Mouse (Mus musculus) heart, embryonic 10.5 days (tissue): ENCODE measurements around the gene Mylk. TPM values are rescaled to one million over a fixed set of nuclear protein-coding genes. Genes with fewer than 3 reads are reported as not detected.

Experiments
- DNase-seq: peaks from one replicate; pipeline ENCODE4 v3.0.0-alpha.2; 2017; ENCODE audit warnings: low spot score
- H3K27ac ChIP-seq: fragments of 300-500 bp; sonication (generic); 2 replicates; pipeline ENCODE4 v1.5.1; 2016; ENCODE audit warnings: mild to moderate bottlenecking
- H3K27me3 ChIP-seq: fragments of 300-500 bp; sonication (generic); 2 replicates; pipeline ENCODE4 v1.6.1; 2016; ENCODE audit warnings: mild to moderate bottlenecking; ENCODE audit not compliant: poor library complexity, insufficient read depth, severe bottlenecking
- H3K36me3 ChIP-seq: fragments of 300-500 bp; sonication (generic); 2 replicates; pipeline ENCODE4 v1.6.1; 2016; ENCODE audit warnings: mild to moderate bottlenecking, moderate library complexity
- H3K4me1 ChIP-seq: fragments of 300-500 bp; sonication (generic); 2 replicates; pipeline ENCODE4 v1.6.1; 2016; ENCODE audit warnings: mild to moderate bottlenecking
- H3K4me3 ChIP-seq: fragments of 300-500 bp; sonication (generic); 2 replicates; pipeline ENCODE4 v1.5.1; 2016; ENCODE audit warnings: mild to moderate bottlenecking, moderate library complexity
- H3K9me3 ChIP-seq: fragments of 300-500 bp; sonication (generic); 2 replicates; pipeline ENCODE4 v1.6.1; 2016; ENCODE audit warnings: mild to moderate bottlenecking, moderate library complexity
- WGBS: fragments of 180-500 bp; shearing (Covaris S2); methylation state at CpG from one replicate; pipeline ENCODE4 v1.1.7; 2016; 5-methylcytosine and 5-hydroxymethylcytosine counted together
- polyA plus RNA-seq: library from polyadenylated mRNA; unstranded; fragments of >200 nt; fragmentation: Nextera tagmentation; extraction: Ambion mirVana; gene quantifications from 2 replicates; pipeline ENCODE4 v1.2.1, GENCODE M21; 2016

The Mylk gene
- polyA plus RNA-seq, 1 experiment from 2014 or later: 3.6 TPM

- Histone ChIP-seq H3K4me3 (no peak overlapping the region), H3K9me3 (no peaks in the 10 kb centered on the region), H3K27me3 (peaks cover 20% of the 10 kb centered on the region; the same call in 1 of the 2 replicates), H3K4me1 (peaks cover 53% of the 10 kb centered on the region), H3K27ac (no peak overlapping the region), H3K36me3 (no peaks in the 10 kb centered on the region)
- DNase-seq: no peak
- 64% methylated on average over 4 of the region's 4 CpGs for WGBS
Observed at GRCm38 (mm10) chr16:34963008-34963407, 218.0 kb downstream of the Mylk start.

- 49% methylated on average over 5 of the region's 5 CpGs for WGBS
Observed at GRCm38 (mm10) chr16:34966620-34967081, 221.6 kb downstream of the Mylk start.

GRCm38 (mm10) chr16:34967120-34967800 is 222.2 kb downstream of the Mylk start:
- peak; percentile 89 for DNase-seq
- Histone ChIP-seq H3K9me3 (no peaks in the 10 kb centered on the region), H3K27me3 (peaks cover 50% of the 10 kb centered on the region; the same call in 1 of the 2 replicates), H3K36me3 (no peaks in the 10 kb centered on the region), H3K4me3 (no peak overlapping the region), H3K27ac (peak overlapping the region; percentile 59), H3K4me1 (peaks cover 18% of the 10 kb centered on the region)
- WGBS: 62% methylated on average over 10 of the region's 10 CpGs

More at GRCm38 (mm10) chr16:34966620-34967081, 221.6 kb downstream of the Mylk start:
- Histone ChIP-seq H3K9me3 (no peaks in the 10 kb centered on the region), H3K36me3 (no peaks in the 10 kb centered on the region), H3K4me3 (no peak overlapping the region), H3K27ac (peak overlapping the region; percentile 59), H3K4me1 (peaks cover 18% of the 10 kb centered on the region), H3K27me3 (peaks cover 50% of the 10 kb centered on the region; the same call in 1 of the 2 replicates)
- DNase-seq: no peak

- no peaks in the 10 kb centered on the region for H3K36me3 ChIP-seq
- peaks cover 50% of the 10 kb centered on the region; the same call in 1 of the 2 replicates for H3K27me3 ChIP-seq
- H3K4me1 ChIP-seq: peaks cover 15% of the 10 kb centered on the region
- no peaks in the 10 kb centered on the region for H3K9me3 ChIP-seq
- no peak for DNase-seq
- H3K27ac ChIP-seq: no peak overlapping the region
- 79% methylated on average over 5 of the region's 5 CpGs for WGBS
- no peak overlapping the region for H3K4me3 ChIP-seq
Observed at GRCm38 (mm10) chr16:34968181-34968580, 223.2 kb downstream of the Mylk start.

GRCm38 (mm10) chr16:34972471-34972870 is 227.5 kb downstream of the Mylk start:
- H3K27me3 ChIP-seq: peaks cover 38% of the 10 kb centered on the region; the same call in 1 of the 2 replicates
- no peak for DNase-seq
- no peak overlapping the region for H3K27ac ChIP-seq
- no peaks in the 10 kb centered on the region for H3K9me3 ChIP-seq
- 81% methylated on average over 12 of the region's 12 CpGs for WGBS
- no peak overlapping the region for H3K4me3 ChIP-seq
- H3K4me1 ChIP-seq: 0 out of 2 replicates have a peak, but pooled peaks cover 5% of the 10 kb centered on the region
- no peaks in the 10 kb centered on the region for H3K36me3 ChIP-seq

GRCm38 (mm10) chr16:34975544-34975943 is 230.5 kb downstream of the Mylk start:
- Histone ChIP-seq H3K36me3 (no peaks in the 10 kb centered on the region), H3K9me3 (no peaks in the 10 kb centered on the region), H3K27me3 (peaks cover 28% of the 10 kb centered on the region), H3K4me1 (peaks cover 7% of the 10 kb centered on the region), H3K4me3 (no peak overlapping the region), H3K27ac (no peak overlapping the region)
- WGBS: 40% methylated on average over 2 of the region's 2 CpGs
- DNase-seq: no peak

GRCm38 (mm10) chr16:34976630-34977029 is 231.6 kb downstream of the Mylk start:
- H3K27me3 ChIP-seq: peaks cover 21% of the 10 kb centered on the region
- no peaks in the 10 kb centered on the region for H3K36me3 ChIP-seq
- no peak for DNase-seq
- 78% methylated on average over 13 of the region's 13 CpGs for WGBS
- no peak overlapping the region for H3K4me3 ChIP-seq
- H3K27ac ChIP-seq: no peak overlapping the region
- H3K9me3 ChIP-seq: no peaks in the 10 kb centered on the region
- peaks cover 16% of the 10 kb centered on the region for H3K4me1 ChIP-seq

- Histone ChIP-seq H3K4me1 (peaks cover 29% of the 10 kb centered on the region), H3K27ac (no peak overlapping the region), H3K27me3 (peaks cover 21% of the 10 kb centered on the region), H3K36me3 (no peaks in the 10 kb centered on the region), H3K9me3 (no peaks in the 10 kb centered on the region), H3K4me3 (no peak overlapping the region)
- 81% methylated on average over 7 of the region's 7 CpGs for WGBS
- no peak for DNase-seq
Observed at GRCm38 (mm10) chr16:34978018-34978417, 233.0 kb downstream of the Mylk start.

GRCm38 (mm10) chr16:34981009-34981408 is 236.0 kb downstream of the Mylk start:
- Histone ChIP-seq H3K27ac (peak overlapping the region; percentile 53), H3K27me3 (peaks cover 14% of the 10 kb centered on the region), H3K36me3 (no peaks in the 10 kb centered on the region), H3K4me1 (peaks cover 44% of the 10 kb centered on the region), H3K4me3 (no peak overlapping the region), H3K9me3 (no peaks in the 10 kb centered on the region)
- no peak for DNase-seq
- 88% methylated on average over 7 of the region's 7 CpGs for WGBS

- Histone ChIP-seq H3K36me3 (no peaks in the 10 kb centered on the region), H3K27ac (peak overlapping the region; percentile 81), H3K4me3 (no peak overlapping the region; the same call in 1 of the 2 replicates), H3K27me3 (0 out of 2 replicates have a peak, but pooled peaks cover 4% of the 10 kb centered on the region), H3K4me1 (peaks cover 46% of the 10 kb centered on the region), H3K9me3 (no peaks in the 10 kb centered on the region)
- 41% methylated on average over 11 of the region's 11 CpGs for WGBS
- no peak for DNase-seq
Observed at GRCm38 (mm10) chr16:34984203-34985030, 239.4 kb downstream of the Mylk start.

- Histone ChIP-seq H3K9me3 (no peaks in the 10 kb centered on the region), H3K4me1 (peaks cover 46% of the 10 kb centered on the region), H3K27ac (peak overlapping the region; percentile 81), H3K4me3 (no peak overlapping the region), H3K27me3 (0 out of 2 replicates have a peak, but pooled peaks cover 4% of the 10 kb centered on the region), H3K36me3 (no peaks in the 10 kb centered on the region)
- 79% methylated on average over 2 of the region's 2 CpGs for WGBS
- no peak for DNase-seq
Observed at GRCm38 (mm10) chr16:34985031-34985346, 240.0 kb downstream of the Mylk start.

GRCm38 (mm10) chr16:34986211-34986825 is 241.3 kb downstream of the Mylk start:
- no peak for DNase-seq
- Histone ChIP-seq H3K4me1 (peaks cover 34% of the 10 kb centered on the region), H3K4me3 (no peak overlapping the region), H3K27me3 (peaks cover 9% of the 10 kb centered on the region; the same call in 1 of the 2 replicates), H3K27ac (no peak overlapping the region), H3K9me3 (no peaks in the 10 kb centered on the region), H3K36me3 (no peaks in the 10 kb centered on the region)
- WGBS: 88% methylated on average over 13 of the region's 13 CpGs
